Mouse (Mus musculus) MEL (cell line): ENCODE data around the gene Cog6. TPM values are rescaled to one million over a fixed set of nuclear protein-coding genes. Genes with fewer than 3 reads are reported as not detected.
A peak's percentile ranks its signal among the peaks of the same experiment; 100 is the strongest.

Experiments
- DNase-seq: peaks from one replicate; pipeline ENCODE4 v3.0.0; 2011; ENCODE audit warnings: low read depth, low spot score
- H3K27ac ChIP-seq: 2 replicates; pipeline ENCODE4 v1.5.1; 2012; ENCODE audit warnings: low read depth, mild to moderate bottlenecking, control low read depth, low read length, moderate library complexity; ENCODE audit not compliant: control insufficient read depth
- H3K27me3 ChIP-seq, 2 experiments: fragments of 150-350 bp in 1 of 2; sonication (generic) in 1 of 2; 2 replicates each; pipeline ENCODE4 v1.6.1; 2012; ENCODE audit warnings: low read length in 2 of 2, mild to moderate bottlenecking in 2 of 2, improper control_type of control experiment in 1 of 2, moderate library complexity in 1 of 2; ENCODE audit not compliant: insufficient read depth in 2 of 2, control insufficient read depth in 1 of 2
- H3K36me3 ChIP-seq, 2 experiments: 2 replicates each; pipeline ENCODE4 v1.6.1; 2012 to 2014; ENCODE audit warnings: low read length in 2 of 2, improper control_type of control experiment in 1 of 2, inconsistent platforms in 1 of 2, mild to moderate bottlenecking in 1 of 2; ENCODE audit not compliant: insufficient read depth in 2 of 2, control insufficient read depth in 1 of 2
- H3K4me1 ChIP-seq, 2 experiments: fragments of 150-350 bp in 1 of 2; sonication (generic) in 1 of 2; 2 replicates each; pipeline ENCODE4 v1.6.1; 2012; ENCODE audit warnings: low read length in 2 of 2, improper control_type of control experiment in 1 of 2, mild to moderate bottlenecking in 1 of 2; ENCODE audit not compliant: insufficient read depth in 2 of 2, control insufficient read depth in 1 of 2
- H3K4me3 ChIP-seq, 2 experiments: fragments of 150-350 bp in 1 of 2; sonication (generic) in 1 of 2; 2 replicates each; pipeline ENCODE4 v1.5.1; 2012; ENCODE audit warnings: low read depth in 2 of 2, low read length in 2 of 2, mild to moderate bottlenecking in 2 of 2, moderate library complexity in 2 of 2, control low read depth in 1 of 2, improper control_type of control experiment in 1 of 2; ENCODE audit not compliant: control insufficient read depth in 1 of 2, insufficient read depth in 1 of 2
- H3K79me2 ChIP-seq: 2 replicates; pipeline ENCODE4 v1.6.1; 2012; ENCODE audit warnings: mild to moderate bottlenecking, low read length, moderate library complexity; ENCODE audit not compliant: control insufficient read depth, poor library complexity, insufficient read depth
- H3K9ac ChIP-seq: 2 replicates; pipeline ENCODE4 v1.6.1; 2012; ENCODE audit warnings: low read depth, mild to moderate bottlenecking, control low read depth, low read length, moderate library complexity; ENCODE audit not compliant: control insufficient read depth, poor library complexity, severe bottlenecking
- H3K9me3 ChIP-seq: fragments of 150-350 bp; sonication (generic); replicated peaks from 2 replicates; pipeline ENCODE4 v1.6.1; 2012; ENCODE audit warnings: mild to moderate bottlenecking, low read length, improper control_type of control experiment, moderate library complexity; ENCODE audit not compliant: insufficient read depth
- BHLHE40 ChIP-seq: IDR thresholded peaks from 2 replicates; pipeline ENCODE4 v1.6.1; 2012; ENCODE audit warnings: low read depth, mild to moderate bottlenecking, inconsistent platforms, low read length, improper control_type of control experiment, borderline replicate concordance
- CHD1 ChIP-seq: IDR thresholded peaks from 2 replicates; pipeline ENCODE4 v1.6.1; 2012; ENCODE audit warnings: low read depth, mild to moderate bottlenecking, inconsistent platforms, low read length, improper control_type of control experiment
- CHD2 ChIP-seq: IDR thresholded peaks from 2 replicates; pipeline ENCODE4 v1.6.1; 2011; ENCODE audit warnings: low read length, improper control_type of control experiment
- CTCF ChIP-seq, 3 experiments: IDR thresholded peaks in 2 of 3; conservative IDR thresholded peaks in 1 of 3; 2 replicates each; pipeline ENCODE4 v1.5.1; 2011 to 2012; ENCODE audit warnings: low read length in 3 of 3, low read depth in 2 of 3, mild to moderate bottlenecking in 2 of 3, improper control_type of control experiment in 1 of 3, inconsistent platforms in 1 of 3, mixed read lengths in 1 of 3, moderate library complexity in 1 of 3; ENCODE audit not compliant: control insufficient read depth in 1 of 3, insufficient read depth in 1 of 3, poor library complexity in 1 of 3, severe bottlenecking in 1 of 3
- EP300 ChIP-seq, 2 experiments: IDR thresholded peaks; 2 replicates each; pipeline ENCODE4 v1.6.1; 2011; ENCODE audit warnings: improper control_type of control experiment in 2 of 2, low read length in 2 of 2, low read depth in 1 of 2, mild to moderate bottlenecking in 1 of 2
- GABPA ChIP-seq: IDR thresholded peaks from 2 replicates; pipeline ENCODE4 v1.6.1; 2012; ENCODE audit warnings: low read depth, mild to moderate bottlenecking, inconsistent platforms, low read length, improper control_type of control experiment, moderate library complexity
- GATA1 ChIP-seq: IDR thresholded peaks from 2 replicates; pipeline ENCODE4 v1.6.1; 2011; ENCODE audit warnings: low read depth, low read length, improper control_type of control experiment
- HCFC1 ChIP-seq: IDR thresholded peaks from 2 replicates; pipeline ENCODE4 v1.6.1; 2012; ENCODE audit warnings: low read depth, mild to moderate bottlenecking, inconsistent platforms, low read length, improper control_type of control experiment, moderate library complexity
- MAFK ChIP-seq: IDR thresholded peaks from 2 replicates; pipeline ENCODE4 v1.6.1; 2011; ENCODE audit warnings: low read depth, mild to moderate bottlenecking, low read length, improper control_type of control experiment, borderline replicate concordance
- MAZ ChIP-seq: IDR thresholded peaks from 2 replicates; pipeline ENCODE4 v1.6.1; 2012; ENCODE audit warnings: low read depth, mild to moderate bottlenecking, inconsistent platforms, low read length, improper control_type of control experiment
- MEF2A ChIP-seq: IDR thresholded peaks from 2 replicates; pipeline ENCODE4 v1.6.1; 2014; ENCODE audit warnings: low read depth, mild to moderate bottlenecking, inconsistent platforms, low read length, improper control_type of control experiment; ENCODE audit not compliant: poor library complexity, insufficient replicate concordance, severe bottlenecking; ENCODE audit errors: extremely low read depth
- MXI1 ChIP-seq: IDR thresholded peaks from 2 replicates; pipeline ENCODE4 v1.6.1; 2011; ENCODE audit warnings: mild to moderate bottlenecking, low read depth, low read length, improper control_type of control experiment
- MYB ChIP-seq: IDR thresholded peaks from 2 replicates; pipeline ENCODE4 v1.6.1; 2011; ENCODE audit warnings: mild to moderate bottlenecking, low read depth, low read length, improper control_type of control experiment
- MYC ChIP-seq: IDR thresholded peaks from 2 replicates; pipeline ENCODE4 v1.6.1; 2011; ENCODE audit warnings: low read depth, mild to moderate bottlenecking, low read length, improper control_type of control experiment, moderate library complexity
- NRF1 ChIP-seq: IDR thresholded peaks from 2 replicates; pipeline ENCODE4 v1.6.1; 2014; ENCODE audit warnings: low read depth, mild to moderate bottlenecking, inconsistent platforms, low read length, improper control_type of control experiment, moderate library complexity; ENCODE audit not compliant: poor library complexity, insufficient read depth, severe bottlenecking
- POLR2A ChIP-seq, 2 experiments: IDR thresholded peaks; 2 replicates each; pipeline ENCODE4 v1.6.1; 2011 to 2012; ENCODE audit warnings: low read length in 2 of 2, mild to moderate bottlenecking in 2 of 2, control low read depth in 1 of 2, improper control_type of control experiment in 1 of 2, low read depth in 1 of 2, moderate library complexity in 1 of 2; ENCODE audit not compliant: control insufficient read depth in 1 of 2, insufficient read depth in 1 of 2, poor library complexity in 1 of 2
- POLR2AphosphoS5 ChIP-seq: IDR thresholded peaks from 2 replicates; pipeline ENCODE4 v1.6.1; 2012; ENCODE audit warnings: low read depth, borderline replicate concordance, mild to moderate bottlenecking, inconsistent platforms, low read length, moderate library complexity, mixed read lengths
- RAD21 ChIP-seq: IDR thresholded peaks from 2 replicates; pipeline ENCODE4 v1.6.1; 2011; ENCODE audit warnings: mild to moderate bottlenecking, low read depth, low read length, improper control_type of control experiment
- SIN3A ChIP-seq: IDR thresholded peaks from 2 replicates; pipeline ENCODE4 v1.6.1; 2012; ENCODE audit warnings: low read length, improper control_type of control experiment, inconsistent platforms
- SMC3 ChIP-seq: IDR thresholded peaks from 2 replicates; pipeline ENCODE4 v1.6.1; 2011; ENCODE audit warnings: low read depth, low read length, improper control_type of control experiment
- TAL1 ChIP-seq: IDR thresholded peaks from 2 replicates; pipeline ENCODE4 v1.6.1; 2012; ENCODE audit warnings: mild to moderate bottlenecking, inconsistent platforms, low read length, moderate library complexity, mixed read lengths
- TBP ChIP-seq: IDR thresholded peaks from 2 replicates; pipeline ENCODE4 v1.8.0; 2011; ENCODE audit warnings: low read depth, low read length, improper control_type of control experiment
- TCF12 ChIP-seq: IDR thresholded peaks from 2 replicates; pipeline ENCODE4 v1.6.1; 2014; ENCODE audit warnings: low read depth, mild to moderate bottlenecking, inconsistent platforms, low read length, improper control_type of control experiment, moderate library complexity
- UBTF ChIP-seq: IDR thresholded peaks from 2 replicates; pipeline ENCODE4 v1.6.1; 2012; ENCODE audit warnings: low read depth, mild to moderate bottlenecking, inconsistent platforms, low read length, improper control_type of control experiment, moderate library complexity, borderline replicate concordance; ENCODE audit not compliant: insufficient read depth
- USF1 ChIP-seq: IDR thresholded peaks from 2 replicates; pipeline ENCODE4 v1.6.1; 2014; ENCODE audit warnings: low read depth, mild to moderate bottlenecking, inconsistent platforms, low read length, improper control_type of control experiment, moderate library complexity
- USF2 ChIP-seq, 2 experiments: IDR thresholded peaks; 2 replicates each; pipeline ENCODE4 v1.6.1; 2011 to 2012; ENCODE audit warnings: improper control_type of control experiment in 2 of 2, low read length in 2 of 2, borderline replicate concordance in 1 of 2, inconsistent platforms in 1 of 2, low read depth in 1 of 2, mild to moderate bottlenecking in 1 of 2; ENCODE audit not compliant: insufficient read depth in 1 of 2
- ZC3H11A ChIP-seq: IDR thresholded peaks from 2 replicates; pipeline ENCODE4 v1.6.1; 2012; ENCODE audit warnings: low read depth, mild to moderate bottlenecking, inconsistent platforms, low read length, improper control_type of control experiment
- ZKSCAN1 ChIP-seq: IDR thresholded peaks from 2 replicates; pipeline ENCODE4 v1.6.1; 2012; ENCODE audit warnings: low read depth, mild to moderate bottlenecking, inconsistent platforms, low read length, improper control_type of control experiment, moderate library complexity
- polyA plus RNA-seq, 2 experiments: library from polyadenylated mRNA; stranded (reverse) in 1 of 2; unstranded in 1 of 2; fragments of >175 nt in 1 of 2; fragments of >200 nt in 1 of 2; gene quantifications; 2 replicates each; pipeline versions ENCODE4 v1.2.1 to v1.2.4; 2012; ENCODE audit warnings: low replicate concordance in 2 of 2, low read depth in 1 of 2; ENCODE audit not compliant: insufficient read length in 2 of 2, insufficient read depth in 1 of 2, missing spikeins in 1 of 2
- total RNA-seq: library from RNA; depleted of rRNA; stranded (reverse); fragments of 300-350 nt; gene quantifications from 2 replicates; pipeline ENCODE4 v1.2.3, GENCODE M21; 2012

Gene Cog6
- total and polyA plus RNA-seq, 3 experiments: 15.6 to 21.6 TPM; not detected in 1

GRCm38 (mm10) chr3:53031586-53031985 lies 14.5 kb upstream of the Cog6 start (continued):
- TF ChIP-seq ZKSCAN1 (no peak), GATA1 (no peak)

DNA sequence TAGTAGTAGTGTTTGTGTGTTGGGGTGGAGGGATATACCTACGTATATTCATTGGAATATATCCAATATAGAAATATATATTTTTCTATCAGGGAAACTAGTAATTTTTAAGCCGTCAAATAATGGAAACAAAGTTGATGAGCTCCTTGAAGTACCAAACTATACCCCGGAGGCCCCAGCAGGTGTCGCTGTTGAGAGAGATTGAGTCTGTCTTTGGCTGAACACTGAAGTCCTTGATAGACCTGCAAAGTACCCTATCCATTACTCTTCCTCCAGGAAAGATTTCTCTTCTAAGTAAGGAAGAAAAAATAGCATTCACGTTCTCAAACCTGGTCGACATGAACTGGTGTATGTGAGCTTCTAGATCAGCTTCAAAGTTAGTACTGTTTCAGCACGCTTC lies 12.0 kb upstream of the Cog6 start:
- Histone ChIP-seq H3K27ac (no peak overlapping the region), H3K79me2 (no peaks in the 10 kb centered on the region), H3K36me3 (peaks cover 0 to 6% of the 10 kb centered on the region in 2 experiments; a peak in 2 of 4 replicates), H3K4me3 (no peak overlapping the region), H3K27me3 (no peaks in the 10 kb centered on the region; a peak in 2 of 4 replicates), H3K9ac (no peak overlapping the region), H3K9me3 (no peaks in the 10 kb centered on the region), H3K4me1 (peaks cover 0 to 18% of the 10 kb centered on the region in 2 experiments; a peak in 2 of 4 replicates)
- TF ChIP-seq MAZ (no peak), CTCF (IDR thresholded peaks at IDR 0.05 in 2 of 3, conservative IDR thresholded peaks at IDR 0.05 in 1 of 3; ENCODE audit: control insufficient read depth in 1 of 3, insufficient read depth in 1 of 3, low read depth in 2 of 3, low read length in 3 of 3, poor library complexity in 1 of 3, severe bottlenecking in 1 of 3) (peak; percentile 76 to 84 (median 81)), GATA1 (no peak), MYB (no peak), CHD1 (no peak), MXI1 (no peak), TBP (no peak), UBTF (no peak), MEF2A (no peak), SMC3 (peak; percentile 78), RAD21 (peak; percentile 57), EP300 (IDR thresholded peaks at IDR 0.05; ENCODE audit: low read depth in 1 of 2, low read length in 2 of 2) (no peak), GABPA (no peak), POLR2AphosphoS5 (no peak), SIN3A (no peak), TCF12 (no peak), USF1 (no peak), USF2 (IDR thresholded peaks at IDR 0.05; ENCODE audit: borderline replicate concordance in 1 of 2, insufficient read depth in 1 of 2, low read depth in 1 of 2, low read length in 2 of 2) (no peak), MYC (no peak), NRF1 (no peak), POLR2A (IDR thresholded peaks at IDR 0.05; ENCODE audit: control insufficient read depth in 1 of 2, insufficient read depth in 1 of 2, low read depth in 1 of 2, low read length in 2 of 2, poor library complexity in 1 of 2) (no peak), MAFK (no peak), BHLHE40 (no peak), CHD2 (no peak), TAL1 (no peak), ZC3H11A (peak; percentile 54), HCFC1 (no peak)
- TF ChIP-seq, all 39 proteins: peak for 4
- DNase-seq: peak; percentile 83
